Mouse (Mus musculus) lung, adult 2 months (tissue): ENCODE data around the gene Folr1.

Experiments
- CTCF ChIP-seq: fragments of 200-500 bp; IDR thresholded peaks from 2 replicates; pipeline ENCODE4 v1.5.1; 2011; ENCODE audit warnings: mild to moderate bottlenecking, low read length, control low read depth; ENCODE audit not compliant: insufficient read depth
- POLR2A ChIP-seq: fragments of 200-500 bp; IDR thresholded peaks from 2 replicates; pipeline ENCODE4 v1.6.1; 2011; ENCODE audit warnings: low read depth, mild to moderate bottlenecking, control low read depth, low read length, borderline replicate concordance; ENCODE audit errors: extremely low read depth

DNA sequence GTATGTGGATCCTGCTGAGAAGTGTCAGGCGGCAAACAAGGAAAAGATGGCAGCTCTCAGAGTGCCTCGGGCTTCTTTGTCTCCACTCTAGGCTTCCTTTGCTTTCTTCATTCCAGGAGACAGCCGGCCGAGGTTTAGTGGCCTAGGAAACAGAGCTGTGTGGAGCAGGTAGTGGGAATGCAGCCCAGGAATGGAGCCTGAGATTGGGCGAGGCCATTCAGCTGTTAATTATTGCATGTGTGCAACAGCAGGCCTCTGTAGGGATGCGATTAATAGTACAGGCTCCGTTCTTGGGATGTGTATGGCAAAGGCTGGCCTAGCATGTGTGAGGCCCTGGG is 1.5 kb downstream of the Folr1 start:
- TF ChIP-seq CTCF, result no peak
- TF ChIP-seq POLR2A, result no peak
